Mouse (Mus musculus) lung, postnatal 0 days (tissue): ENCODE results near the gene Rpap1.

Experiments
- CTCF ChIP-seq: IDR thresholded peaks from 2 replicates; pipeline ENCODE4 v1.5.1; 2016; ENCODE audit warnings: antibody characterized with exemption, mild to moderate bottlenecking
- EP300 ChIP-seq: IDR thresholded peaks from 2 replicates; pipeline ENCODE4 v1.6.1; 2016; ENCODE audit warnings: antibody characterized with exemption, mild to moderate bottlenecking, control low read depth

DNA sequence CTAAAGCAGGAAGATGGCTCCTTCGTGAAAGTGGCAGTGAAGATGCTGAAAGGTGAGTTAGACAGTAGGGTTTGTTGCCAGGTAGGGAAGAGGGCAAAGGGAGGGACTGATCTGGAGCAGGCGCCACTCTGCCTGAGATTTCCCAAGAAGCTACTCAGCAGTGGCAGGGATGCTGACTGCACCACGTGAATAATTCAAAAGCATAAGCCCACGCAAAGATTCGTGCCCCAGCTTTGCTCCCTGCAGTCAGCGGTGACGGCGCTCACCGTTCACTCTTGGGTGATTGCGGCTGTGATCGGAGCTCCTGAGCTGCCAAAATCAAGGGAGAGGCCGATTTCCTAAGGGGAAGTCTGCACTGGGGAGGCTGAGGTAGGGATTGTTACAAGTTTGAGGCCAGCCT lies 23.6 kb upstream of the Rpap1 start:
- TF ChIP-seq CTCF (no peak), EP300 (no peak)
